Mouse (Mus musculus): ENCODE measurements at regions not wholly inside any gene's neighbourhood (a gene's known extent, or its start where the extent isn't known, plus 50 kb on each side); places are given as distances from the start of the nearest gene placed in this dataset.

- H3K27ac ChIP-seq (ENCODE audit: insufficient read depth, low read depth, low read length): no peak overlapping the region
- no peaks in the 10 kb centered on the region for H3K36me3 ChIP-seq (ENCODE audit: control insufficient read depth, insufficient read depth, low read length)
- H3K4me1 ChIP-seq (ENCODE audit: control insufficient read depth, insufficient read depth, insufficient read length, low read length): no peaks in the 10 kb centered on the region
- TF ChIP-seq CTCF (IDR thresholded peaks at IDR 0.05; ENCODE audit: extremely low read depth, insufficient read length, insufficient replicate concordance, low read depth, low read length) (no peak), POLR2A (IDR thresholded peaks at IDR 0.05; ENCODE audit: low read depth, low read length) (no peak)
- H3K4me3 ChIP-seq (ENCODE audit: low read depth, low read length): no peak overlapping the region
- no peaks in the 10 kb centered on the region for H3K27me3 ChIP-seq (ENCODE audit: control insufficient read depth, insufficient read depth, low read length)
- 52% methylated on average over 1 of the region's 1 CpGs for WGBS
These were observed 67.3 kb upstream of the Gpr139 start for GRCm38 (mm10) chr7:119251679-119252078.

GRCm38 (mm10) chr7:119250381-119250780, 66.0 kb upstream of the Gpr139 start:
- WGBS: 84% methylated on average over 3 of the region's 3 CpGs

GRCm38 (mm10) chr7:119244785-119245184, 60.4 kb upstream of the Gpr139 start:
- Histone ChIP-seq H3K4me3 (ENCODE audit: low read depth, low read length) (no peak overlapping the region), H3K27me3 (ENCODE audit: control insufficient read depth, insufficient read depth, low read length) (no peaks in the 10 kb centered on the region), H3K27ac (ENCODE audit: insufficient read depth, low read depth, low read length) (no peak overlapping the region), H3K36me3 (ENCODE audit: control insufficient read depth, insufficient read depth, low read length) (no peaks in the 10 kb centered on the region), H3K4me1 (ENCODE audit: control insufficient read depth, insufficient read depth, insufficient read length, low read length) (no peaks in the 10 kb centered on the region)
- WGBS: 57% methylated on average over 5 of the region's 5 CpGs
- TF ChIP-seq POLR2A (IDR thresholded peaks at IDR 0.05; ENCODE audit: low read depth, low read length) (no peak), CTCF (IDR thresholded peaks at IDR 0.05; ENCODE audit: extremely low read depth, insufficient read length, insufficient replicate concordance, low read depth, low read length) (no peak)

More at GRCm38 (mm10) chr7:119250381-119250780, 66.0 kb upstream of the Gpr139 start:
- Histone ChIP-seq H3K4me3 (ENCODE audit: low read depth, low read length) (no peak overlapping the region), H3K27ac (ENCODE audit: insufficient read depth, low read depth, low read length) (no peak overlapping the region), H3K36me3 (ENCODE audit: control insufficient read depth, insufficient read depth, low read length) (no peaks in the 10 kb centered on the region), H3K4me1 (ENCODE audit: control insufficient read depth, insufficient read depth, insufficient read length, low read length) (no peaks in the 10 kb centered on the region), H3K27me3 (ENCODE audit: control insufficient read depth, insufficient read depth, low read length) (no peaks in the 10 kb centered on the region)
- TF ChIP-seq CTCF (IDR thresholded peaks at IDR 0.05; ENCODE audit: extremely low read depth, insufficient read length, insufficient replicate concordance, low read depth, low read length): no peak
- no peak for TF ChIP-seq POLR2A (IDR thresholded peaks at IDR 0.05; ENCODE audit: low read depth, low read length)

- 79% methylated on average over 6 of the region's 6 CpGs for WGBS
- TF ChIP-seq POLR2A (IDR thresholded peaks at IDR 0.05; ENCODE audit: low read depth, low read length): no peak
- no peak for TF ChIP-seq CTCF (IDR thresholded peaks at IDR 0.05; ENCODE audit: extremely low read depth, insufficient read length, insufficient replicate concordance, low read depth, low read length)
These were observed 51.9 kb upstream of the Gpr139 start for GRCm38 (mm10) chr7:119236343-119236742.

More at GRCm38 (mm10) chr7:119236343-119236742, 51.9 kb upstream of the Gpr139 start:
- H3K4me3 ChIP-seq (ENCODE audit: low read depth, low read length): no peak overlapping the region
- no peaks in the 10 kb centered on the region for H3K27me3 ChIP-seq (ENCODE audit: control insufficient read depth, insufficient read depth, low read length)
- no peaks in the 10 kb centered on the region for H3K36me3 ChIP-seq (ENCODE audit: control insufficient read depth, insufficient read depth, low read length)
- no peak overlapping the region for H3K27ac ChIP-seq (ENCODE audit: insufficient read depth, low read depth, low read length)
- H3K4me1 ChIP-seq (ENCODE audit: control insufficient read depth, insufficient read depth, insufficient read length, low read length): no peaks in the 10 kb centered on the region
